Mouse (Mus musculus): ENCODE measurements at regions not wholly inside any gene's neighbourhood (a gene's known extent, or its start where the extent isn't known, plus 50 kb on each side); places are given as distances from the start of the nearest gene placed in this dataset.
A peak's percentile ranks its signal among the peaks of the same experiment; 100 is the strongest.

- no peak for DNase-seq
These were observed 279.1 kb upstream of the Zfp64 start for GRCm38 (mm10) chr2:169234368-169235070.

GRCm38 (mm10) chr2:169233151-169234123 lies 278.1 kb upstream of the Zfp64 start:
- DNase-seq, result no peak

GRCm38 (mm10) chr2:169222264-169222663 lies 266.9 kb upstream of the Zfp64 start:
- no peak for DNase-seq

- no peak for DNase-seq
These were observed 265.8 kb upstream of the Zfp64 start for GRCm38 (mm10) chr2:169221141-169221540.

DNA sequence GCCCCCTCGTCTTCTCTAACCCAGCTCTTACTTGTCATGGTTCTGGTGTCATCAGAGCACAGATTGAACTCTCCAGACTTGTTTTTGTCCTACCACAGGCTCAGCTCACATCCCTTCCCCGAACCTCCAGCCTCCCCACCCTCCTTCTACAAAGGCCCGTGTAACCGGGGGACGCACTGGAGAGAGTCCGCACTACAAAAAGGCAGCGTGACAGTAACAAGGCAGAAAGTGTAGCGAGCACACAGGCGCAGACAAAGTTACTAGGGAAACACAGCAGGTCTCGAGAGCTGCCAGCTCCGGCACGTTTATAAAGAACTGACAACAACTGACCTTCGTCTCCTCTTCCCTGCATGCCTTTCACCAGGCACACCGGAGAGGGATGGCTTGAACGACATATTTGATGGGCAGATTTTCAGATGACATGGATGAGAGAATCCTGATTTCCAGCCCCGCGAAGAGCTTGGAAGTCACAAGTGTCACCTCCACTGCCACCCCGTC lies 260.2 kb upstream of the Zfp64 start:
- DNase-seq, result no peak

DNA sequence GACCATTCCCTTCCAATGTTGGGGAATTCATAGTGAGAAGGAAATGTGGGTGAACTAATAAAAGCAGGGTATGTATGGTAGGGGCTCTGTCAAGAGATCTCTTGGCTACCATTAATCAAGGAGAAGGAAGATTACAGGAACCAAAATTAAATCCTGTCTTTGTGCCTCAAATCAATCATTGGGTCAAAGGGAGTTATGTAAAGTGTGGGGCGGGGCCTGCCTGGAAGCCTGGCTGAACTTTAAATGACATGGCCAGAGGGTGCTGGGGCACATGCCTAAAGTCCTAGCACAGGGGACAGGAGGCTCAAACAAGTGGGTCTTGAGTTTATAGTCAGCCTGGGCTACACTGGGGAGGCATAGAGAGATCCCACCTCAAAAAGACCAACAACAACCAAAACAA lies 259.0 kb upstream of the Zfp64 start:
- peak; percentile 18 for DNase-seq

GRCm38 (mm10) chr2:169213314-169213713 lies 257.9 kb upstream of the Zfp64 start:
- DNase-seq, result peak; percentile 27

GRCm38 (mm10) chr2:169212676-169213257 lies 257.4 kb upstream of the Zfp64 start:
- DNase-seq, result no peak

GRCm38 (mm10) chr2:169204254-169204752 lies 248.9 kb upstream of the Zfp64 start:
- DNase-seq, result peak; percentile 35

DNA sequence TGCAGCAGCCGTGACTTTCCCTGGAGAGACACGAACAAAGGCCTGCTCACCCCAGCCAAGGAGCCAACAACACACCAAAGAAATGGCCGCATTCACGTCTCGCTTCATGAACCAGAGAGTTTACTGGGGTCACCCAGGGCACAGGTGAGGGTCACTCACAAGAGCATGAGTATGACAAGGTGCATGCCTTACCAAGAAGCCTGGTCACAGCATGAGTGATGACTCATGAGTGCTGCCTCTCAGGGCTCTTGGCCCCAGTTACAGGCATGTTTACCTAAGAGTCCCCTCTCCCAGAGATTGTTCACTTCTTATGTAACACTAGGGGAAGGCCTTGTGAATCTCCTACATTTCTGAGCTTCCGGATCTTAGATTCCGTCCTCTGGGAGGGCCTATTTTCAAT lies 236.6 kb upstream of the Zfp64 start:
- no peak for DNase-seq

DNA sequence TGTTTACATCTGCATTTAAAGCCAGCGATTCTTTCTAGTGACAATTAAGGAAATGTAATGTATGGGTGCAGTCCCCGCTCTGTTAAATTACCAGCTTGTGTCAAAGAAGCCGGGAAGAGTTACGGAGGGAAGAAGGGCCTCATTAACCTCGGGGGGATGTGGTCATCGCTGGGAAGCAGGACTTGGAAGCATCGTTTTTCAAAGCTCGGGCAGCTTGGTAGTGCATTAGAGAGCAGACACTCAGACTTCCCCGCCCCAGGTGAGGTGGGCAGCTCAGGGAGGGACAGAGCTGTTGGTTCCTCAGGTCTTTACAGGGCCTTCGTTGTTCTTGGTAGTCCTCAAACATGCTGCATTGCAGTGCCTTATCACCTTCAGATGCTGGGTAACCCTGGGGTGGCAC lies 236.1 kb upstream of the Zfp64 start:
- no peak for DNase-seq

DNA sequence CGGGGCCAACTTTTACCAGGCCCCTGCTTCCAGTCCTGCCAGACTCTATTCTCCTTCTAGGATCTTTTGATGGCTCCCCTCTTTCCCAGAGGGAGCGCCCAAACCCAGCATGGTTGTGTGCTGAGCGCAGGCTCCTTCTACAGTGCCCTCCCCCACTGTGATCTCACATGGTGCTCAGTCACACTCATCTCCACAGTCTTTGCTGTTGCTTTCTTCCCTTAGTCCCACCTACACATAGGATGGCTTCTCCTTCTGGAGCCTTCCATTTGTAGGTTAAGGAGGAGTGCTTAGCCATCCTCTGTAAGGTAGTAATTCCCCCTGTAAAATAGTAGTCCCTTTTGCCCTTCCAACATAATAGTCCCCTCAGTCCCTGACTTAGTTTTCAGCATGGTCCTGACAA lies 222.2 kb upstream of the Zfp64 start:
- no peak for DNase-seq

DNA sequence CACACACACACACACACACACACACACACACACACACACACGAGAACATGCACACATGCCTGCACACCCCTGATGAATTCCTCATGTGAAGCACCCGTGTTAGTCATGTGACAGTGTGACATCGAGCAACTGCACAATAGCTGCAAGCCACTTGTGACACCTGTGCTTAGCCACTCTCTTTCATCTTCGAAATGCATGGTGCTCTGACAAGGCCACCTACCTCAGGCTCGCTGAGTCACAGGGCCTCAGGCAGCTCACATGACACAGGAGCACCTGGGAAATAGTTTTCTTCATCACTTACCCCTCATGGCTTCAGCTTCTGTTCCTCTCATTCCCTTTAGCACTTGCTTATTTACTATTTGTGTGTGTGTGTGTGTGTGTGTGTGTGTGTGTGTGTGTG lies 213.4 kb upstream of the Zfp64 start:
- no peak for DNase-seq

- no peak for DNase-seq
These were observed 213.0 kb upstream of the Zfp64 start for GRCm38 (mm10) chr2:169168376-169168775.

- peak; percentile 32 for DNase-seq
These were observed 206.3 kb upstream of the Zfp64 start for GRCm38 (mm10) chr2:169161651-169162050.

DNA sequence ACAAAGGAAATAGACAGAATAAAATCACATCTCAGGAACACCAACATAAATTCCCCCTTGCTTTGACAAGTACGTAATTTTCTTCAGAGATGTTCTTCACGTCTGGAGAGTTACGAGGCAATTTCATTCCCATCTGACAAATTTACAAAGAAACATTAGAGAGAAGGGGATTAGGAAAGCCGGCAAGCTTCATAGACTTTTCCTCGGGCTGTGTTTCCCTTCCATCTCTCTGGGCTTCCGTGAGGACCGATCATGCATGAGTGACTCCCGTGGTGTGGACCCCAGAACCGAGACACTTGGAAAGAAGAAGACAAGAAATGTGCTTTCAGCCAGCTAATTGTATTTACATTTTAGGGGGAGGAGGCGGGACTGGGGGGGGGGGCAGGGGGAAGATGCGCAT lies 203.4 kb upstream of the Zfp64 start:
- no peak for DNase-seq

DNA sequence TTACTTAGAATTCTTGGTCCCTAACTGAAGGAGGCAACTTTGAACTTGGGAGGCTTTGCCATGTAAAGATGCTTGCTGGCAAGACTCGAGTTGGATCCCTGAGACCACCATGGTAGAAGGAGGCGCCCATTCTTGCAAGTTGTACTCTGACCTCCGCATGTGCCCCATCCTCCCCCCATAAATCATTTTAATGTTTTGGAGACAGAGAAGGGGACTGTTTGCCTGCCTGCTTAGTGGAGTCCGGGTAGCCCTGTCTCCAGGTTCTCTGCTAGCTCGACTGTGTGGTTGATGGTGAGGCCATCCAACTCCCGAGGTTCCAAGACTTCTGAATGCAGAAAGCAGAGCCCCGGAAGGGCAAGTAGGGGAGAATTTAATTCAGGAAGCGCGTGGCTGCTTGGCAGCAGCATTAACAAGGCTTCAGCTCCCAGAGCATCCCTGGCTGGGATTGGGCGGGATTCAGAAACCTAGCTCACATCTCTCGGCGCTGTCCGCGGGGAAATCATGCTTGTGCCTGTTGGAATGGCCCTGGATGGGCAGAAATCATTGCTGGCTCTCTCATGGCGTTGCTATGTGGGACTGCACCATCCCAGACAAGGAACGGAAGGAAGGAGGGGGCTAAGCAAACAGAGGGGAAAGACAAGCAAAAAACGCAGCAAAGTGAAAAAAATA lies 202.8 kb upstream of the Zfp64 start:
- DNase-seq, result peak; percentile 21

GRCm38 (mm10) chr2:169156908-169157307 lies 201.5 kb upstream of the Zfp64 start:
- DNase-seq, result peak; percentile 7

DNA sequence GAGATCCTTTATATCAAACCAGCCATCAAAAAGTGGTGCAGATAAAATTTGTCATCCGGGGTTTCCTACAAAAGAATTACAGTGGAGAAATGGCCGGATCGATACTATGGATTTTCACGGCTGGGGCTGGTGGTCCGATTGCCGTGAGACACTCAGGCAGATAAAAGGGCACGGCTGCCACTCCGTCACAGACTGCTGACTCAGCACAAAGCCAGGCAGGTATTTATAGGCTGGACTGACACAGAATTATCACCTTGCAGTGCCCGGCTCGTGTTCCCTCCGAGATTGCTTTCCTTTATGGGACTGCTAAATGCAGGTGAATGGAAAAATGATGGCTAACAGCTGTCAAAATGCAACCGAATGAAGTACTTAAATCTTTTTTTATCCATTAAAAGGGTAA lies 199.5 kb upstream of the Zfp64 start:
- DNase-seq, result no peak

DNA sequence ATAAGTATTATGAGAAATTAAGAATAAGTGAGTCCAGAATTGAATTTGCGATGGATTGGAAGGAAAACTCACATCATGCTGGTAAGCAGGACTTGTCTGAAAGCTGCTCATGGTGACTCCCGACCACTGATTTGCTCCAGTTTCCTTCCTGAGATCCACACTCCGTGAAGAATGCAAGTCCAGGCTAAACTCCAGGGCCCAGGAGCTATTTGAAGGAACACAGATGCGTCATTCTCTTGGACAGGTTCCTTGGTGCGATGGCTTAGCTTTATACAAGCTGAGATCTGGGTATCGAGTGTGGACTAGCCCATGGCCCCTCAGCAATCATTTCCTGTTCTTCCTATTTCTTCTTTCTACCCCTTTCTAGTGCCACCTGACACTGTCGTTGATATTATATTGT lies 192.3 kb upstream of the Zfp64 start:
- no peak for DNase-seq

GRCm38 (mm10) chr2:169142224-169142623 lies 186.8 kb upstream of the Zfp64 start:
- DNase-seq, result peak; percentile 22

DNA sequence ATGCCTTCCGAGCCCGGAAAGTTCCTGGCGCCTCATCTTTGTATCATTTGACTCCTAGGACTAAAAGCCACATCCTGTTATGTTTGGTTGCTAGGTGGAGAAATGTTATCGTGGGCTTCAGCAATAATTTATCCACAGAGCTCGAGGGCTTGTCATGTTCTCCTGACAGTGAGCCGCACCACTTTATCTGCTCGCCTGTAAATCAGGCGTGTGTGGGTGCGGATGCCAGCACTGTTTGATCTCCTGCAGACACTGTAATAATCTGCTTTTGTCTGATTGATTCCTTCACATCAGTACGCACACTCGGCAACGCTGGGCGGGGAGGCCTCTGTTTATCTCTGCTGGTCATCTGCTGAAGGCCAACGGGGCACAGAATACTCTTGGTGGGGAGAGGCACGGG lies 178.5 kb upstream of the Zfp64 start:
- DNase-seq, result peak; percentile 45

All from adrenal gland, postnatal 14 days (tissue).